Mouse (Mus musculus) midbrain, embryonic 15.5 days (tissue): Measurements from ENCODE around the gene Sptlc2. TPM values are rescaled to one million over a fixed set of nuclear protein-coding genes. Genes with fewer than 3 reads are reported as not detected.
A peak's percentile ranks its signal among the peaks of the same experiment; 100 is the strongest.
"Not testable (repeated sequence)": the region's sequence is repeated elsewhere in the genome, so short reads cannot be mapped to it uniquely, and the experiment has no call there.

Experiments used
- ATAC-seq: fragments of 200-750 bp; cut with Nextera tagmentation; replicated peaks from 2 replicates; pipeline ENCODE4 v1.8.0; 2017; ENCODE audit warnings: moderate TSS enrichment
- H3K27ac ChIP-seq: fragments of 300-500 bp; sonication (generic); 2 replicates; pipeline ENCODE4 v1.5.1; 2015; ENCODE audit warnings: mild to moderate bottlenecking, inconsistent platforms
- H3K27me3 ChIP-seq: fragments of 300-500 bp; sonication (generic); replicated peaks from 2 replicates; pipeline ENCODE4 v1.6.1; 2015; ENCODE audit warnings: inconsistent platforms
- H3K36me3 ChIP-seq: fragments of 300-500 bp; sonication (generic); replicated peaks from 2 replicates; pipeline ENCODE4 v1.6.1; 2015; ENCODE audit warnings: inconsistent platforms
- H3K4me1 ChIP-seq: fragments of 300-500 bp; sonication (generic); 2 replicates; pipeline ENCODE4 v1.6.1; 2015; ENCODE audit warnings: inconsistent platforms
- H3K4me2 ChIP-seq: fragments of 300-500 bp; sonication (generic); 2 replicates; pipeline ENCODE4 v1.6.1; 2015; ENCODE audit warnings: inconsistent platforms, mild to moderate bottlenecking, moderate library complexity
- H3K4me3 ChIP-seq: fragments of 300-500 bp; sonication (generic); 2 replicates; pipeline ENCODE4 v1.5.1; 2015; ENCODE audit warnings: mild to moderate bottlenecking, inconsistent platforms
- H3K9ac ChIP-seq: fragments of 300-500 bp; sonication (generic); 2 replicates; pipeline ENCODE4 v1.6.1; 2015; ENCODE audit warnings: mild to moderate bottlenecking, inconsistent platforms
- H3K9me3 ChIP-seq: fragments of 300-500 bp; sonication (generic); 2 replicates; pipeline ENCODE4 v1.6.1; 2016; ENCODE audit warnings: inconsistent platforms
- WGBS: fragments of 180-500 bp; shearing (Covaris S2); methylation state at CpG from one replicate; pipeline ENCODE4 v1.1.7; 2015; ENCODE audit warnings: mixed read lengths; 5-methylcytosine and 5-hydroxymethylcytosine counted together
- polyA plus RNA-seq: library from polyadenylated mRNA; unstranded; fragments of >200 nt; fragmentation: Nextera tagmentation; extraction: Ambion mirVana; gene quantifications from 2 replicates; pipeline ENCODE4 v1.2.1, GENCODE M21; 2015

The Sptlc2 gene
- polyA plus RNA-seq, 1 experiment from 2014 or later: 68.5 TPM

- Histone ChIP-seq H3K4me2 (no peak overlapping the region), H3K27me3 (no peaks in the 10 kb centered on the region), H3K27ac (no peak overlapping the region), H3K9me3 (no peaks in the 10 kb centered on the region), H3K4me1 (no peaks in the 10 kb centered on the region), H3K9ac (no peak overlapping the region), H3K4me3 (no peak overlapping the region), H3K36me3 (no peaks in the 10 kb centered on the region)
- ATAC-seq: no peak
- WGBS: 59% methylated on average over 1 of the region's 1 CpGs
Observed at GRCm38 (mm10) chr12:87317951-87318350, 70.2 kb downstream of the Sptlc2 start.

- H3K27me3 ChIP-seq: no peaks in the 10 kb centered on the region
- no peaks in the 10 kb centered on the region for H3K4me1 ChIP-seq
- ATAC-seq: no peak
- no peak overlapping the region for H3K4me3 ChIP-seq
- H3K4me2 ChIP-seq: no peak overlapping the region
- peaks cover 6% of the 10 kb centered on the region; the same call in 1 of the 2 replicates for H3K36me3 ChIP-seq
- 62% methylated on average over 2 of the region's 2 CpGs for WGBS
- H3K27ac ChIP-seq: no peak overlapping the region
- no peaks in the 10 kb centered on the region for H3K9me3 ChIP-seq
- H3K9ac ChIP-seq: no peak overlapping the region
Observed at GRCm38 (mm10) chr12:87313098-87313497, 75.1 kb downstream of the Sptlc2 start.

GRCm38 (mm10) chr12:87306584-87306844 is 81.6 kb downstream of the Sptlc2 start:
- 61% methylated on average over 4 of the region's 4 CpGs for whole genome bisulfite sequencing
- not testable (repeated sequence) for H3K4me2 ChIP-seq, H3K36me3 ChIP-seq, H3K4me1 ChIP-seq, H3K4me3 ChIP-seq, H3K27ac ChIP-seq, H3K9ac ChIP-seq, H3K9me3 ChIP-seq, H3K27me3 ChIP-seq
- peak; percentile 78 for ATAC-seq

- Histone ChIP-seq H3K9me3 (no peaks in the 10 kb centered on the region), H3K4me3 (no peak overlapping the region), H3K36me3 (no peaks in the 10 kb centered on the region; the same call in 1 of the 2 replicates), H3K9ac (no peak overlapping the region), H3K4me1 (peaks cover 7% of the 10 kb centered on the region), H3K27me3 (0 out of 2 replicates have a peak, but pooled peaks cover 8% of the 10 kb centered on the region), H3K4me2 (no peak overlapping the region), H3K27ac (0 out of 2 replicates have a peak overlapping the region, but pooled peaks have one; percentile 34)
- peak; percentile 72 for ATAC-seq
- 24% methylated on average over 13 of the region's 13 CpGs for whole genome bisulfite sequencing
Observed at GRCm38 (mm10) chr12:87305767-87306583, 82.2 kb downstream of the Sptlc2 start.

- peaks cover 25% of the 10 kb centered on the region for H3K4me1 ChIP-seq
- no peak overlapping the region for H3K4me2 ChIP-seq
- no peak overlapping the region for H3K27ac ChIP-seq
- H3K9ac ChIP-seq: no peak overlapping the region
- H3K9me3 ChIP-seq: no peaks in the 10 kb centered on the region
- no peak for ATAC-seq
- no peak overlapping the region for H3K4me3 ChIP-seq
- peaks cover 27% of the 10 kb centered on the region for H3K27me3 ChIP-seq
- WGBS: 54% methylated on average over 4 of the region's 4 CpGs
- no peaks in the 10 kb centered on the region for H3K36me3 ChIP-seq
Observed at GRCm38 (mm10) chr12:87301189-87301588, 87.0 kb downstream of the Sptlc2 start.

GRCm38 (mm10) chr12:87300441-87300690 is 87.8 kb downstream of the Sptlc2 start:
- peaks cover 27% of the 10 kb centered on the region for H3K27me3 ChIP-seq
- H3K36me3 ChIP-seq: no peaks in the 10 kb centered on the region
- no peak overlapping the region for H3K9ac ChIP-seq
- H3K4me1 ChIP-seq: peaks cover 17% of the 10 kb centered on the region; the same call in 1 of the 2 replicates
- no peak overlapping the region for H3K27ac ChIP-seq
- H3K4me3 ChIP-seq: peak overlapping the region; percentile 64
- H3K4me2 ChIP-seq: peak overlapping the region; percentile 97
- WGBS: 0% methylated on average over 9 of the region's 9 CpGs
- no peaks in the 10 kb centered on the region for H3K9me3 ChIP-seq
- ATAC-seq: peak; percentile 20; the same call in 1 of the 2 replicates

GRCm38 (mm10) chr12:87299657-87300440 is 88.3 kb downstream of the Sptlc2 start, which contains the start of gene Ism2:
Ism2 (minus strand) TSS chr12:87299705.
- ATAC-seq: peak; percentile 80
- Histone ChIP-seq H3K4me1 (peaks cover 17% of the 10 kb centered on the region; the same call in 1 of the 2 replicates), H3K36me3 (no peaks in the 10 kb centered on the region), H3K9me3 (no peaks in the 10 kb centered on the region), H3K4me2 (peak within 1 kb of the TSS; percentile 97), H3K27ac (no peak within 1 kb of the TSS), H3K4me3 (peak within 1 kb of the TSS; percentile 64), H3K9ac (peak within 1 kb of the TSS; percentile 53), H3K27me3 (peaks cover 27% of the 10 kb centered on the region)
- WGBS: under 1% methylated on average over 86 of the region's 86 CpGs

GRCm38 (mm10) chr12:87299037-87299656 is 89.0 kb downstream of the Sptlc2 start:
- Histone ChIP-seq H3K9me3 (no peaks in the 10 kb centered on the region), H3K27me3 (peaks cover 27% of the 10 kb centered on the region), H3K4me3 (peak overlapping the region; percentile 64), H3K9ac (peak overlapping the region; percentile 53), H3K4me2 (peak overlapping the region; percentile 97), H3K27ac (no peak overlapping the region), H3K36me3 (no peaks in the 10 kb centered on the region), H3K4me1 (peaks cover 17% of the 10 kb centered on the region; the same call in 1 of the 2 replicates)
- WGBS: 9% methylated on average over 27 of the region's 29 CpGs
- ATAC-seq: peak; percentile 71; the same call in 1 of the 2 replicates

GRCm38 (mm10) chr12:87293934-87294333 is 94.2 kb downstream of the Sptlc2 start:
- H3K9ac ChIP-seq: no peak overlapping the region
- H3K9me3 ChIP-seq: no peaks in the 10 kb centered on the region
- no peak overlapping the region for H3K4me3 ChIP-seq
- H3K4me1 ChIP-seq: peaks cover 1% of the 10 kb centered on the region; the same call in 1 of the 2 replicates
- H3K36me3 ChIP-seq: no peaks in the 10 kb centered on the region
- WGBS: 81% methylated on average over 6 of the region's 6 CpGs
- peaks cover 6% of the 10 kb centered on the region for H3K27me3 ChIP-seq
- no peak overlapping the region for H3K4me2 ChIP-seq
- no peak for ATAC-seq
- H3K27ac ChIP-seq: no peak overlapping the region

GRCm38 (mm10) chr12:87289100-87289499 is 99.1 kb downstream of the Sptlc2 start:
- H3K9ac ChIP-seq: no peak overlapping the region
- H3K4me2 ChIP-seq: no peak overlapping the region
- no peak overlapping the region for H3K4me3 ChIP-seq
- no peaks in the 10 kb centered on the region for H3K27me3 ChIP-seq
- H3K27ac ChIP-seq: no peak overlapping the region
- 94% methylated on average over 5 of the region's 5 CpGs for WGBS
- H3K36me3 ChIP-seq: no peaks in the 10 kb centered on the region
- H3K4me1 ChIP-seq: no peaks in the 10 kb centered on the region
- H3K9me3 ChIP-seq: no peaks in the 10 kb centered on the region
- ATAC-seq: no peak

GRCm38 (mm10) chr12:87284726-87285125 is 103.4 kb downstream of the Sptlc2 start:
- no peak for ATAC-seq
- Histone ChIP-seq H3K4me3 (no peak overlapping the region), H3K27me3 (no peaks in the 10 kb centered on the region), H3K27ac (no peak overlapping the region), H3K4me2 (no peak overlapping the region), H3K9ac (no peak overlapping the region), H3K36me3 (no peaks in the 10 kb centered on the region), H3K9me3 (no peaks in the 10 kb centered on the region), H3K4me1 (no peaks in the 10 kb centered on the region)
- 88% methylated on average over 5 of the region's 5 CpGs for WGBS

GRCm38 (mm10) chr12:87284268-87284667 is 103.9 kb downstream of the Sptlc2 start:
- no peak for ATAC-seq

More at GRCm38 (mm10) chr12:87284268-87284667, 103.9 kb downstream of the Sptlc2 start:
- no peaks in the 10 kb centered on the region for H3K27me3 ChIP-seq
- no peaks in the 10 kb centered on the region for H3K9me3 ChIP-seq
- no peak overlapping the region for H3K4me2 ChIP-seq
- no peaks in the 10 kb centered on the region for H3K4me1 ChIP-seq
- 78% methylated on average over 4 of the region's 4 CpGs for WGBS
- no peaks in the 10 kb centered on the region for H3K36me3 ChIP-seq
- H3K27ac ChIP-seq: no peak overlapping the region
- H3K4me3 ChIP-seq: no peak overlapping the region
- no peak overlapping the region for H3K9ac ChIP-seq
